Mouse (Mus musculus) embryo, embryonic 10 days (tissue): ENCODE measurements around the gene Exoc6.
A peak's percentile ranks its signal among the peaks of the same experiment; 100 is the strongest.
"Not testable (repeated sequence)": the region's sequence is repeated elsewhere in the genome, so short reads cannot be mapped to it uniquely, and the experiment has no call there.

ENCODE experiments used
- DNase-seq: peaks from one replicate; pipeline ENCODE4 v3.0.0-alpha.2; 2015; ENCODE audit warnings: low spot score

Gene Exoc6

DNA sequence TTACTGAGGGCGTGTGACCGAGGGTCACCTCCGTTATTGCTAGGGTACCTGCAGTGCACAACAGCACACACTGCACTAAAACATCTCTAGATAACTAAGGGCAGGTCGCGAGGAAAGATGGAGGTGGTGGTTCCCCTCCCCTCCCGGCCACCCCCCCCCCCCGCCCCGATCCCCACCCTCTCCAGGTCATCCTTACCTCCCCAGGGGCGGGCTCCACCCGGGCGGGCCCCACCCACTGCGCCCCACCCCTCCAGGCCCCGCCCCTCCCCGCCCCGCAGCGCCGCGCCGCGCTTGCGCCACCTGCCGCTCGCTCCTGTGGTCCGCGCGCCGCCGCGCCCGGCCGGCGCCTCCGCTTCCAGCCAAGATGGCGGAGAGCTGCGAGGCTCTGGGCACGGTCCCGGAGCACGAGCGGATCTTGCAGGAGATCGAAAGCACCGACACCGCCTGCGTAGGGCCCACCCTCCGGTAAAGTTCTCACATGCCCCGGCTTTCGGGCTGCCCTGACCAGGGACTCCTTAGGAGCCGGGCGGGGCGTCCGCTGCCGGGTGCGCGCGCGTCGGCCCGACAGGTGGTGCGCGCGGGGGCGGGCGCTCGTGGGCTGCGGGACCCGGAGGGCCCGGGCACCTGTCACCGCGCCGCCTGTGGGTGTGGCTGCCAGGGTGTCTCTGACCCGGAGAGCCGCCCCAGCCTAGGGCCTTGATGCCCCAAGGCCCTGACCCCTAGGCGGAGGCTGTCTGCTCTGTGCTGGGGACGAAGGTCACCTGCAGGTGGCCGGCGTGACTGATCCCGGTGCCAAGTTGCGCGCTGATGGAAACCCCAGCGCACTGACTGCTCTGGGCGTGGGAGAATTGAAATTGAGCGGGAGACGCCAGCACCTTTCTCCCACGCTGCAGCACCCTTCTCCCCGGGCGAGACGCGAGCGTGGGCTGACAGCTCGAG lies at the start of gene Exoc6:
TSS of gene Exoc6 (plus strand) at position 318 of the 939 bp plus-strand sequence.
- peak; percentile 77 for DNase-seq

DNA sequence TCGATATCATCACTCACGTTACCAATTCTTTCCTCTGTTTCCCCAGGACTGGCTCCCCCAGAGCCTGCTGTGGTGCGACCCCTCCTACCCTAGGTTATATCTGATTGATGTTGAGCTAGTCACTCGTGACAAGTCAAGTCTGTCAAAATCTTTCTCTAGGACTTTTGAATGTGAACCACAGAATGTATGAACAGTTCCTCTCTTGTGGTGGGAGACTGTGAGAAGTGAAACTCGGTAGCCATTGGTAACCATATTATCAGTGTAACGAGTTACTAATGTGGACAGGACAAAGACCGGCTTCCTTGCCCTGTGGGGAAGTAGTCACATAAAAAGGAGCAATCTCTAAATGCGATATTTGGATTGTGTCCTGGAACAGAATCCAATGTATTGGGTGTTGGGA lies 47.2 kb upstream of the Exoc6 start:
- DNase-seq, result no peak

DNA sequence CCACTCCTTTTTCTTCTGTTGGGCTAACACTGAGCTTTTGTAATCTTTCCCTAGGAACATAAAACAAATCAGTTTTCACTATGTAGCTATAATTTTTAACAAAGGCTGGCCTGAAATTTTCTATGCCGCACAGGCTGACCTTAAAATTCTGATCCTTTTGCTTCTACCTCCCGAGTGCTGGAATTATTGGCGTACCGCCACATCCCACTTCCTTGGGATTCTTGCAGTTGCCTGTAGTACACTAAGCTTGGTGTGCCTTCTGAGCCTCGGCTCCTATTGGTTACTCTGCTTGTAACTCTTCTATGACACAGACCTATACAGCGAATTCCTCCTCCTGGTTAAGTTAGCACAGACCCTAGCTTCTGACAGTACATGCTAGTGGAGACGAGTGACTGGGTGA lies 44.2 kb upstream of the Exoc6 start:
- no peak for DNase-seq

DNA sequence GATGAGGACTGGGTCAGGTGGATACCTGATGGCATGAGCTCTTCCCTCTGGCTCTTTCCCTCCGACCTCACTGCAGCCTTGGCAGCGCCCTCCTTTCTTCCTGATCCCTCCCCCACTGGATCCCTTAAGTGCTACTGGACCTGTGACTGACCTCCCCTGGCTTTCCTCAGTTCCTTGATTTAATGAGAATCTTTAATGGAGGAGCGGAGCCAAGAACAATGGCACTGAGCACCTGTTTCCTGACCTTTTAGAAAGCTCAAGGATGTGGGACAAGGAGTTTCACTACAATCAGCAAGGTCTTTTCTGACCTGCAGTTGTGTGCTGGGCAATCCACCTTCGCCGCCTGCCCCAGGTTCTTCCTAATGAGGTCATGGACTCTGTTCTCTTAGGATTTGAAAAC lies 43.6 kb upstream of the Exoc6 start:
- DNase-seq, result no peak

DNA sequence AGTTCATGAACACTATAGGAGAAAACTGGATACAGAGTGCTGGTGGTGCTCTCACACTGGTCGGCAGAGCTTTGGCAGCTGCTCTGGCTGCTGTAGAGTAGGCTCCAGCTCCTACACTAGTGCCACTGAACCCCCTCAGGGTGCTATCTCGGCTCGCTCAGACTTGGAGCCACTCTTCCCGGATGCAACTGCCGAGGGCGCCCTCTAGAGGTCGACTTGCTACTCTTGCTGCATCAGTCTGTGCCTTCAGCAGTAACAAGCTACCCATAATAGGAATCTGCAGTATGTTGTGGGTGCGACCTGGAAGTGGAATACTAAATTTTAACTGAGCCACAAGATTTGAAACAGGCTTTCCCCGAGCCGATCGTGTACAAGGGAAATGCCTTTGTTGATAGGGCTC lies 40.5 kb upstream of the Exoc6 start:
- peak; percentile 90 for DNase-seq

DNA sequence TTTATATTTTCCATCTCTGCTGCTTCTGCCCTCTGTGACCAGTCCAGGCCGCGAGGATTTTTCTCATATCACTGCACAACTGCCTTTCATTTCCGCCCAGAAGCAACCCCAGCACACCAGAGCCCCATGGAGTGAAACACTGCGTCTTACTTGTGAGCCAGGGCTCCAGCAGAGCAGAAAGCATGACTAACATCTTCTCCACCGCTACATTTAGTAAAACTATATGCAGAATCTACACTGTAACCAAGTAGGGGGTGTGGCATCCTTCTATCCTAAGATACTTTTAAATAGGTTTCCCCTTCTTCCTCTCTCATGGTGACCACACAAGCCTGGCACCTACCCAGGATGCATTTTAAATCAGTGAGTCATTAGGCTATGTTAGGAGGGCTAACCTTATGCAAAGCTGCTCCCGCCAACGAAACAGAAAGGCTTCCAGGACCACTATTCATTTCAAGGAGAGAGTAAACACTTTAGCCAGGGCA lies 35.4 kb upstream of the Exoc6 start:
- DNase-seq, result no peak

DNA sequence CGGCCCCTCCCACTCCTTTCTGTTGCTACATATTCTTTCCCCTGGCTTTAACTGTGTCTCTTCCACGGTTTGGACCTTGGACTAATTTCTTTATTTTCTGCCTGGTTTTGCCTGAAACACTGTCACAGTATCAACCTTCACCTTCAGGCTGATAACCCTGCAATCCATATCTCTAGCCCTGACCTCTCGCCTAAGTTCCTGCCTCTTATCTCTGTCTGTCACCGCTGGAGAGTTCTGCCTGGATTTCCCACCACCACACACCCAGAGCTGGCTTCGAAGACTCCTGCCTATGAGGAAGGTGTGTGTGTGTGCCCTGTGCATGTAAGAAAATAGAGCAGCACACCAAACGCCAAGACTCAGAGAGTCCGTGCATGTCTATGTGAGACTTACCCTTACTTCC lies 32.8 kb upstream of the Exoc6 start:
- no peak for DNase-seq

DNA sequence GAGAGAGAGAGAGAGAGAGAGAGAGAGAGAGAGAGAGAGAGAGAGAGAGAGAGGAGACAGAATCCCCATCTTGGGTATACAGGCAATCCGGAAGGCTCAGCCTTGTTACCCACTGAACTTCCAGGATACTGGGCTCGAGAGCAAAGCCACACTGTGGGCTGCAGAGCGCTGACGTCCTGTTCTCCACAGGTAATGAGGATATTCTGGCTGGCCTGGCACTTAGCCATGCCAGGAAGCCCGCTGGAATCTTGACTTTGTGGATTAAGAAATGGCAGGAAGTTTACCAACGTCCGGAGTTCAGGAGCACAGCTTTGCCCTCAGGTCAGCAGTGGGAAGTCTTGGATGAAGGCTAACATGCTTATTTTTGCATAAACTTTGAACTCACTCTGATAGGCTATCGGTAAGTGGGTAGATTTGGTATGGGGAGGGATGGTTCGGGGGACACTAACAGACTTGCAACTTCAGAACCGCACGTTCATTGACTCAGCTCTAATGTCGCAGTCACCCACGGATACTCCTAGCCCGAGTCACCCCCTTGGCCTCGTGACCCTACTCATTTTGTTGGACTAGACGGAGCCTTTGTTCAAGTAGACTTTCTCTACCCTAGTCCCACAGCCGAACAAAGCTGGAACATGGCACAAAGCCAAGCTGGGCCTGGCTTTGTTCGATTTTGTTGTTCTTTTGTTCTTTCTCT lies 29.3 kb upstream of the Exoc6 start:
- DNase-seq, result no peak

DNA sequence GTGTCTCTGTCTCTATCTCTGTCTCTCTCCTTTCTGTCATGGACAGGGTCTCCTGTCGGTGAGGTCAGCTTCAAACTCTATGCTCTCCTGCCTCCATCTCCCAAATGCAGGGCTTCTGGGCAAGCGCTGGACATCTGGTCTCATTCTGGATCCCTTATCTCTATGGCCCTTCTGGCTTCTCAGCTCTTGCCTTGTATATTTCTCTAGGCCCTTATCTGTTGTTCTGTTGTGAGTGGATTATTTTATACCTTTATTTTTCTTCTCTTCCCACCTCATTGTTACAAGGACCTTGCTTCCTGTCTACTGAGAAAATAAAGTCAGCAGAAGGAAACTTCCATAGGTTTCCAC lies 28.8 kb upstream of the Exoc6 start:
- DNase-seq, result no peak

DNA sequence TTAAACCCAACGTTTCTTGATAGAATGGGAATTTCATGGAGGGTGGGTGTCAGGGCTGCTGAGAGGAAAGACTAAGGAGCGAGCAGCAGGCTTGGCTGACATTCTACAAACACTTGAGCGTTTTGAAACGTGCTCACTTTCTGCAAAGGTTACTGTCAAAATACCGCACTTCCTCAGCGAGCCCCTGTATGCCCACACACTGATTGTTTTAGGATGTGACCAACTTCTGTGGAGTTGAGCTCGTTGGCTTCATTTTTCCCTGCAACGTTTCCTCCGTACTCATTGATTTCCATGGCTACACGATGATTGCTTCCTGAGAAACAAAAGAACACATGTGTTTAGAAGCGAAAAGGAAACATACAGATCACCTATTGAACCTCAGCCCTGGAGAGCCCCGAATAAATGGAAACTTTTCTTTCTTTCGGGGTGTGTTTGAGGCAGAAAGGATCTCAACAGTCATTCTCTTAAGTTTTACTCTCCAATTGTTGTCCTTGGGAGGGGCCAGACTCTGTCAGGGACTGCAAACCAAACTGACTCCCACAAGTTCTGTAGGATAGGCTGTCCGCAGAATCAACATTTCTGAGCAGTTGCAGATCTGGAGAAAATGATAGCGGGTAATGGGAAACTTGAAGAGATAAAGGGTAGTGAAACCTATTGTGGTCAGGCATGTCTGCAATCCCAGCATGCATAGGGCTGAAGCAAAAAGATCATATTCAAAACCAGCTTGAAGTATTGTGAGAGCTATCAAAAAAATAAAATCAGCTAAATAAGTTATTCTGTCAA lies 26.7 kb upstream of the Exoc6 start:
- DNase-seq, result no peak

DNA sequence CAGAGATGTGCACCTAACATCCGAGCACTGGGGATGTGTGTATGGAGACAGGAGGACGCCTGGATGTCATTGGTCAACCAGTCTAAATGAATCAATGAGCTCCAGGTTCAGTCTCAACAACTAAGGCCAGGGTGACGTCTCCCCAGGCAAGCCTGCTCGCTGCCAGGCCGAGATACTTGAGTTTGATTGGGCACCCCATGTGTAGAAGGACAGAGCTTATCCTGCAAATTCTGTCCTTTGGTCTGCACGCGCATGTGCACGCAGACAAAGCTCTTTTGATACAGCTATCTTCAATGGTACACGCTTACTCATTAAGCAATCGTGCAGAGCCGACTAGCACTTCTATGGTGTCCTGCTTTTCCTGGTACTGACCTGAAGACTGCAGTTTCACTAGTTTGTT lies 24.3 kb upstream of the Exoc6 start:
- DNase-seq, result no peak

DNA sequence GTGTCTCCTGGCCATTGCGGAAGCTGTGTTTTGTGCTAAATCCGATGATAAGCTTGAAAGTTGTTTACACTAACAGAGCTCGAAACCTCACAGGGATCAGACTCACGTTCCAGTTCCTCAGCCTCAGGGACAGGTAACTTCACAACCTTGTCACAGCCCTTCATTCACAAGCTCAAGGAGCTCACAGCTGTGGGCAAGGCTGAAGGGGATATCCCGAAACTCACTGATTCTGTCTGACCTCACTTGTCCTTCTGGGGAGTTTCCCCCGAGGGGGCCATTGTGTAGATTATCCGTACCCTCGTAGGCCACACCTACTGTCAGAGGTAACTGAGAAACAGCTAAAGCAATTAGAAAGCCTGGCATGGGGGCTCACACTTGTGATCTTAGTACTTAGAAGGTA lies 23.4 kb upstream of the Exoc6 start:
- no peak for DNase-seq

DNA sequence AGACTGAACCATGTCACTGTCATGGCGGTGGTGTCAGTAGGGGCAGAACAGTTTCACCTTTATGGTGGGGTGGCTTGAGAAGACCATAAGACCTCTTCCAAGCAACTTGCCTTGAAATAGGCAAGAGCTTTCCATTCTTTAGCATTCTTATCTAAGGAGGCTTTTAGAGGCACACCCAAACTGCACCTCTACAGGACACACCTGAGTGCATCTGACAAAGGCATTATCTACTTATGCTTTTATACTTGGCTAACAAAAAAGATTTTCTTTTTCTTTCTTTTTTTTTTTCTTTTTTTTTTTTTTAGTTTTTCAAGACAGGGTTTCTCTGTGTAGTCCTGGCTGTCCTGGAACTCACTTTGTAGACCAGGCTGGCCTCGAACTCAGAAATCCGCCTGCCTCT lies 22.5 kb upstream of the Exoc6 start:
- DNase-seq, result not testable (repeated sequence)

DNA sequence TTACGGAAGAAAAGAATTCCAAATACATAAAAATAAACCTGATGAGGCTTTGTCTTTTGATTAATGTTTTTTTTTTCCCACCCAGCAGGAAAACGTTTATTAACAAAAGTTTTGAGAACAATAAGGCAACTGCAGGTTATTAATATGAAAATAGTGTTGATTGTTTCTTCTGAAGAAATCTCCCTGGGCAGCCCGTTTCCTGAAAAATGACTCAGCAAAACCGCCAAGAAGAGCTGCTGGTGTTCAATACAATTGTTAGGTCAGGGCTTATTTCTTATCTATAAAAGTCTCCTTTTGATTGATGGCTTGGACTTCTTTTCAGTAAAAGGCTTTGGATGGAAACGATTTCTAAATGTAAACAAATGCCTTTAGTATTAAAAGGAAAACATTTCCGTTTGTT lies 21.6 kb upstream of the Exoc6 start:
- no peak for DNase-seq

DNA sequence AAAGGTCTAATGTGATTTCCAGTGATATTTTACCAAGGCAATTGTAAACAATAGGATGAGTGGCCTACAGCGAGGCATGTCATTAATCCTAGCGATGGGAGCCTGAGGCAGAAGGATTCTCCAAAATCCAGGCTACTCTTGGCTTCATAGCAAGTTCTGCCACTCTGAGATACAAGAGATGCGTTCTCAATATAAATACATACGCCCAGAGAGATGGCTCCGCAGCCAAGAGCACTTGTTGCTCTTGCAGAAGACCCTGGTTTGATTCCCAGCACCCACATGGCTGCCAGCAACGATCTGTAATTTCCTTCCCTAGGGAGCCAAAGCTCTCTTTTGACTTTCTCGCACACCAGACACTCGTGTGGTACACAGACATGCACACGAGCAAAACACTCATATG lies 20.9 kb upstream of the Exoc6 start:
- DNase-seq, result no peak

DNA sequence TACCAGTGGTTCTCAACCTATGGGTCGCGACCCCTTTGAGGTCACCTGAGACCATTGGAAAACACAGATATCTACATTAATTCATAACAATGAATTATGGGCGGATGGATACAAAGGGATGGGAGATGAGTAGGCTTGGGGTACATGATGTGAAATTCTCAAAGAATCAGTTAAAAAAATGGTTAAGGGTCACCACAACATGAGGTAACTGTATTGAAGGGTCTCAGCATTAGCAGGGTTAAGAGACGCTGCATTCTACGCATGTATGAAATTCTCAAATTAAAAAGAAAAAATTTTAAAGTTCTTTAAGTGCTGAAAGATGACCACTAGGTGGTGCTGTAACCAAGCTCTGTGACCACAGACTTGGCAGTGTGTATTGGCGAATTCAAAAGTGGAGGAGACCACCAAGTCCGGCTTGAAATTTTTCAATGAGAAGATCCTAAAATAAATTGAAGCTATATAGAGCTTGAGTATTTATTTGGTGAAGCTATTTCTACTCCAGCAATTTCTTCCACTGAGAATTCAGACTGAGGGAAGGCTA lies 20.2 kb upstream of the Exoc6 start:
- peak; percentile 87 for DNase-seq

DNA sequence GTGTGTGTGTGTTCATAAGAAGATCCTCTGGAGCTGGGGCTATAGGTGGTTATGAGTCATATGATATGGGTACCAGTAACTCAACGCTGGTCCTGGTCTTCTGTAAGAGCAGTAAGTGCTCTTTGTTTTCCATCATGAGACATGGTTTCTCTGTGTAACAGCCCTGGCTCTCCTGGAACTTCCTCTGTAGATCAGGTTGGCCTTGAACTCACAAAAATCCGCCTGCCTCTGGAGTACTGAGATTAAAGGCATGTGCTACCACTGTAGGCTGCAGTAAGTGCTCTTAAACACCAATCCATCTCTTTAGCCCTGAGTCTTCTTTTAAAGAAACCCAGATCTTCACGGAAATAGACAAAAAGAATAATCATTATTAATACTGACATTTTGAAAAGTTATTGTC lies 19.6 kb upstream of the Exoc6 start:
- no peak for DNase-seq

DNA sequence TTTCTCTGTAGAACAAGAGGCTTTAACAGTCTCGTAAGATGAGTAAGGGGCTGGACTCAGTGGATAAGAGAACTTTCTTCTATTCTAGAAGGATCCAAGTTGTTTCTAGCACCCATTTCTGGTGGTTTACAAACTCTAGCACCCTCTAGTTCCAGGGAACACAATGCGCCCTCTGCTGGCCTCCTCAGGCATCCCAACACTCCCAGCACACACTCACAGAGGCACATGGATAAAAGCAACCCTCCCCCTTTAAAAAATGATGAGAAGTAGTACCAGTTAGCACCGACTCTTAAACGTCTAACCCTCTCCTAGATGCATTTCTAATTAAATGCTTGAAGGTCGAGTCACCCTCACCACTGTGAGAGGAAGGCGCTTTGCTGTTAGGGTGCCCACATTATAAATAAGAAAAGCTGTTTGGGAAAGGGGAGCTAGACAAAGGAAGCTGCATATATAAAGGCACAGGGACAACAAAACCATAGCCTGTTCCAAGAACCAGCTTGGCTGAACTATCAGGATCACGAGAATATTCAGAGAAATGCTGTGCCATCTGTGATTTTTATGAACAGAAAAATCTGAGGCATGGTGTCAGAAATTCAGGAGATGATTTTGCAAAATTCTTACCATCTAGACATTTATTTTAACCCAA lies 18.9 kb upstream of the Exoc6 start:
- peak; percentile 28 for DNase-seq

DNA sequence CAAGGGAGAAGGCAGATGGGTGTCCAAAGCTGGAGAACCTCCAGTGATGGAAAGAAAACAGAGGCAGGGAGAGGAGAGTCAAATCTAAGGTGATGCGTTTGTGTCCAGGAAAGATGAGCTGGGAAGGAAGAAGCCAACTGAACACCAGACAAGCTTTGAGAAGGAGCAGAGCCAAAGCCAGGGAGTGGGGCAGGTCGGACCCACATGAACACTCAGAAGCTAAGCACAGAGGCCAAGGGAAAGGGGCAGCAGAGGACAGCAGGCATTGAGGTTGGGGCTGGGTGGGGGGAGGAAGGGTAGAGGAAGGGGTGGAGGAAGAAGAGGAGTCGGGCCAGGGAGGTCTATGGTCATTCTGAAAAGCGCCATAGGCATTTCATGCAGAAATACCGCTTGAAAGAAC lies 17.0 kb upstream of the Exoc6 start:
- DNase-seq, result no peak

DNA sequence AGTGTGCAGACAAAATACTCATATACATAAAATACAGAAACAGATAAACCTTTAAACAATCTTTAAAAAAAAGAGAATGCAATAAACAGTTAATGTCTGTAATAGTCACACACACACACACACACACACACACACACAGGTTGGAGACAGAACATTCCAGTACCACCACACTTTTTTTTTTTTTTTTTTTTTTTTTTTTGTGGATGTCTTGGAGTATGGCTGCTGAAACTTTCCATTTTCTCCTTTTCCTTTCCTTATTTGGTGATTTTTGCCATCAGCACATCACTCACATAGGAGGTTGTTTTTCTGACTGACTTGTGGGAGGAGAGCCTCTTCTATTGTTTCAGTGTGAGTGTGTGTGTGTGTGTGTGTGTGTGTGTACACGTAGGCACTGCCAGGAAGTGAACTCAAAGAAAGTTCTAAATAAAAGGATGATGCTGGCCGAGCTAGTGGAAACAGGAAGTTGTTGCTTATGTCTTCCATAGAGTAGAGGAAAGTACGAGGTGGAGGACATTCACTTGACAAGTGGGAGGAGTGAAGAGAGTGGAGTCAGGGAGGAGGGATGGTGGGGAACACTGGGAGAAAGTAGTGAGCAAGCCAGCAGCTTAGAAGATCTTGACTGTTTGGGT lies 15.4 kb upstream of the Exoc6 start:
- no peak for DNase-seq

DNA sequence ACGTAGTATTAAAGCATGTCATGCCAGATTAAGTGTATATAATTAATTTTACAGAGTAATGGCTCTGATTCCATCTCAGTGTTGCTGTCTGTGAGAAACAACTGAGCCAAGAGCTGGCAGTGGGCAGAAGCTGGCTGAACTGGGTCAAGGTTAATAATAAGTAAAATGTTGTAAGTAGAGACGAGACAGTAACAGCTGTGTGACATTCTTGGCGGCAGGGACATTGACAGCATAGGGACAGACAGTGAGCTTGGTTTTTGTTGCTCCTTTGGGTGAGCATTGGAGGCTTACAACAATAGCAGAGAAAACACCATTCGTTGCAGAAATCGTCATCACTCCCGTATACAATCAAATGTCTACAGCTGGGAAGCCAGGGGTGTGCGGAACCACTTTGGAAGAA lies 13.8 kb upstream of the Exoc6 start:
- no peak for DNase-seq
